Mouse (Mus musculus): ENCODE results near the gene Ywhah.
"Not testable (repeated sequence)": the region's sequence is repeated elsewhere in the genome, so short reads cannot be mapped to it uniquely, and the experiment has no call there.

The Ywhah gene

DNA sequence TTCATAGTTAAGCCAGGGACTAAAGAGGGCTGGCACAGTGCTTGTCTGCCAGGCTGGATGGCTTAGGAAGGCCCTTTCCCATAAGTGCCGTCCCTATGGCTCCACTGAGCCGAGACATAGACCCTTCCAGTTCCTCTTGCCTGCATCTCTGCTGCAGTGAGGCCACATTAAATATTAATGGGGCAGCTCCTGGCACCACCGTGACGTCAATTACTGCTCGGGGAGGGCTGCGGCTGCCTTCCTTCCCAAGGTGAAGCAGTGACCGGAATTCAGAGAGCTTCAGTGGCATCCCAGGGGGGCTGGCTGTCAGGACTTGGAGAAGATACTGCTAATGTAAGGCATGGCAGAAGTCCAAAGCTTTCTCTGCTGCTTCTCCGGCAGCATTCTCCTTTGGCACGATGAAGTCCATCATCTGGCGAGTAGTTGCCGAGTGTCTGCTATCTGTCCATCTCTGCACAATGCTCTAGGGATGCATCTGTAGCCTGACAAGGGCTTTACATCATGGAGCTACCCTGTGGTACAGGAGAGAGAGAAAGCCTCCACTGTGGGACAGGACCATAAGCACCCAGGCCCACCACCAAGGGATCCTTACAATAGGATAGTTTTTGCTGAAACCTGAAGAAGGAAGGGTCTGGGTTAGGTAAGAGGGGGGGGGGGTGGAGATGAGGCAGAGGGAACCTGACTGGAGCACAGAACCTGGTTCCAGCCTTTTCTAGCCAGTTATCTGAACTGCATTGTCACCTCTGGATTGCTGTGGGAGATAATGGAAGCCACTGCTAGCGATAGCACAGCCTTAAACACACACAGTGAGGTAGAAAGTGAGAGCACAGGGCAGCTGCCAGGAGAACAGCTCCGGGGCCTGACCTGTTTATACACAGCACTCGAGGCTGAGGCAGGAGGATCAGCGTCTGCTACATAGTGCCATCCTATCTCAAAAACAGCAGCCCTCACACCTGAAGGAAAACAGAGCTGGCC, 7.2 kb upstream of the Ywhah start:
- no peak for DNase-seq (ENCODE audit: low read depth)

GRCm38 (mm10) chr5:33014096-33014495, 4.5 kb upstream of the Ywhah start:
- no peak for DNase-seq (ENCODE audit: low read depth)

- no peak for DNase-seq (ENCODE audit: low read depth)
Observed at GRCm38 (mm10) chr5:33015579-33015978, 3.0 kb upstream of the Ywhah start.

- no peak for DNase-seq (ENCODE audit: low read depth)
Observed at GRCm38 (mm10) chr5:33018189-33018560, 441 bp upstream of the Ywhah start.

DNA sequence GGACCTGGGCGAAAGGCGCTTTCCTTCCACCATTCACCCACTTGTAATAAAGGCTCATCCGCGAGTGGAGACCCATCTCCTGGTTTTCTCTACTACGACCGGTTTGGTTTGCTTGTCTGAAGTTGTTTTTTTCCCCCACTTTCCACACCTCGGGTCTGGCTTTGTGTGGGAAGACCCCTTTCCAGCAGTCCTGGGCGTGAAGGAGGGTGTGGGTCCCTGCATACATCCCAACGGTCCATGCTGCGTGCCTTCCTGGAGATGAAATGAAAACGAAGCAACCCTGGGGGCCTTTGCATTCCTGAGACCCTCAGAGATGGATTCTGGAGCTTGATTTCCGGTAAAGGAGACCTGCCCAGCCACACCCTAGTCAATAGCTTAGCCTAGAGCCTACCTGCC, 808 bp downstream of the Ywhah start:
- no peak for DNase-seq (ENCODE audit: low read depth)

DNA sequence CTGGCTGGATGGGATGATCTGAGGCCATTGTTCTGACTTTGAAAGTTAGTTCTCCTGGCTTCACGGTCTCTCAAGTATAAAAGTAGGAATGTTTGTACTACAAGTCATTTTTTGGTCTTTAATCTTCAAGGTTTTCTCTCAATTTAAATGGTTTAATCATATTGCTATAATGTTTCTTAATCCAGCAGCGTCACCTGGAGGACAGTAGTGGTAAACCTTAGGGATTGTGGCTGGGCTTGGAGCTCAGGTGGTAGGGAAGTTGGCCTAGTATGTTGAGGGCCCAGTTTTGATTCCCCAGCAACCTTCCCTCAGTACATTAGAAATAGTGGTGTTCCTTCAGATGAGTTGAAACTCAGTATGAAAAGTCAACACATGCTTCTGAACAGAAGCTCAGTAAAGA, 3.0 kb downstream of the Ywhah start:
- DNase-seq (ENCODE audit: low read depth) = no peak

DNA sequence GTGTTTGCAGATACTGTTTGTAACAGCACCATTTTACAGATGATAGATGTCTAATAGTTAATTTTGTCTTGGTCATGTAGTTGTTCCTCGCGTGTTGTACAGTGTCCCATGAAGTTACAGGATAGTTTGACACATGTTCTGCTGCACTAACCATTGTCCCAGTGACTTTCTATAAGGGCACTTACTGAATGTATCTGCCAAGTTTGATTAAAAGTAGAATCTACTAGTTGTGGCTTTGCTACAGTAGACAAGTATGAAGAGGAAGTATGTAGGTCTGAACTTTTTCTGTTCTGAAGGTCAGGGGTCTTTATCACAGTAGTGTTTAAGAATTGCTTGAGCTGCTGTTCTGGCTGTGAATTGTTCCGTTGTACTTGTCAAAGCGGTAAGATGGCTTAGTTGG, 4.7 kb downstream of the Ywhah start:
- no peak for DNase-seq (ENCODE audit: low read depth)

DNA sequence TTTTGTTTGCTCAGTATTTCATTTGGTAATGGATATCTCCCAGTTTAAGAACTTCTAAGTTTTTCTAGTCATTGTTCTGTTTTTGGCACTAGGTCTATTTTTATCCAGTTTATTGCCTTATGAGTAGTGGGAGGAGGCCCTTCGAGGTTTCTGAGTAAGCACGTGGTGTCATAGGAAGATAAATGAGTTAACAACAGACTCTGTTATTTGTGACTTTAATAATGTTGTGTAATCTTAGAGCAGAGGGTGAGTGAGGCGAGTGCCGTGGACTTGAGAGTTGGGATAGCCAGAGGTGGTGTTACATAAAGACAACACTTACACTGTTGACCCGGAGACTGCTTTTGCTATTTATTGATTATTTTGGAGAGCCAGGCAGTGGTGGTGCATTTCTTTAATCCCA, 5.9 kb downstream of the Ywhah start:
- DNase-seq (ENCODE audit: low read depth) = peak; percentile 24

DNA sequence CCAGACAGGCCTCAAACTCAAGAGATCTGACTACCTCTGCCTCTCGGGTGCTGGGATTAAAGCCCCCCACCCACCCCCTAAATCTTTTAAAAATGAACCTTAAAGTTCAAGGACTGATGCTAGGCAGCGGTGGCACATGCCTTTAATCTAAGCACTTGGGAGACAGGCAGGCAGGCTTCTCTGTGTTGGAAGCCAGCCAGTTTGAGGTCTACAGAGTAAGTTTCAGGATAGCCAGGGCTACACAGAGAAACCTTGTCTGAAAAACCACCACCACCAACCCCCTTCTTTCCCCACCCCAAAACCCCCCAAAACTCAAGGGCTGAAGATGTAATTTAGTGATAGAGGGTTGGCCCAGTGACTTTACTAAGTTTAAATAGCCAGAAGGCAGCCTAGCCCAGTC, 10.0 kb downstream of the Ywhah start:
- no peak for DNase-seq (ENCODE audit: low read depth)

GRCm38 (mm10) chr5:33030425-33031175, 12.0 kb downstream of the Ywhah start:
- no peak for DNase-seq (ENCODE audit: low read depth)

GRCm38 (mm10) chr5:33032036-33032773, 13.6 kb downstream of the Ywhah start:
- no peak for DNase-seq (ENCODE audit: low read depth)

DNA sequence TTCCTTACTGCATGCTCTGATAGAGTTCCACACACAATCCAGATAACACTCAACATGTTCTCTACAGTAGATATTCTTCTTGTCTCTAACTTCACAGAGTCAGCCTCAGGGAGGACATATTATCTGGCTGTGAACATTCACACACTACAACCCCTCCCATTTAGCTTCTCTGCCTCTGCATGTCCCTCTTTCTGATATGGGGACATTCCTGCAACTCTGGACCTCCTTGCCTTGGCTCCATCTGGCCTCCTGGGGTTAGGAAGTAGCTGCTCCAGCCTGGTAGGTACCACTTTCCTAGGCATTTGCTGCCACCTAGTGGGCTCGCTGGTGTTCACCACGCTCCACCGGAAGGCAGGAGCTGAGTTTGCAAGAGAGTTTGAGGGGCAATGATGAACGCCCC, 14.5 kb downstream of the Ywhah start:
- DNase-seq (ENCODE audit: low read depth) = peak; percentile 62

GRCm38 (mm10) chr5:33033633-33034032, 15.0 kb downstream of the Ywhah start:
- not testable (repeated sequence) for DNase-seq (ENCODE audit: low read depth)

GRCm38 (mm10) chr5:33034100-33034499, 15.5 kb downstream of the Ywhah start:
- no peak for DNase-seq (ENCODE audit: low read depth)

DNA sequence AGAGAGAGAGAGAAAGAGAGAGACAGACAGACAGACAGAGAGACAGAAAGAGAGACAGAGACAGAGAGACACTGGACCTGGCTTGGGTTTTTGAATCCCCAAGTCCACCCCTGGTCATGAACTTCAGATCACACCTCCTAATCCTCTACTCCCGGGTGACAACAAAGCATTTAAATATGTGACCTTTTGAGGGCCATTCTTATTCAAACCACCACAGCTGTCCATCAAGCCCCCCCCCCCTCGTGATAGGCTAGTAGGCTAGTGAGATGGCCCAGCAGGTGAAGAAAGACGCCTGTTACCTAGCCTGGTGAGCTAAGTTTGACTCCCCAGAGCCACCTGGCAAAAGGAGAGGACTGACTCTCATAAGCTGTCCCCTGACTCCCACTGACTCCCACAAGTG, 16.3 kb downstream of the Ywhah start:
- no peak for DNase-seq (ENCODE audit: low read depth)

- DNase-seq (ENCODE audit: low read depth) = no peak
Observed at GRCm38 (mm10) chr5:33038656-33039509, 20.3 kb downstream of the Ywhah start.

DNA sequence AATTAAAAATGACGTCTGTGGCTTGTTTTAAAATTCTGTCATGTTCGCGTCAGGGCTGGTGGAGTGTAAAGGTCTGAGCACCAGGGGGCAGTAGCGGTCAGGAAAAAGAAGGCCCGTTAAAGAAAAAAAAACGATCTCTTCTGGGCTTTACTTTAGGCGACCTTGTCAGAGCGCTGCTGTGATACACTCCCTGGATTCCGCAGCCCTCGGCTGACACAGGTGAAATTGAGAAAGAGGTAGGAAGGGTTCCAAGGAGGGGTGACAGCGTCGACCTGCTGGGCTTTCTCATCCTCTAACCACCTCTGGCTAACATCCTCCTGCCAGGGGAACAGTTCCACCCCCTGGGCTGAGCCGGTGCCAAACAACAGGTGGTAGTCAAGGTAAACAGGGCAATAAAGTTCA, 20.9 kb downstream of the Ywhah start:
- peak; percentile 29 for DNase-seq (ENCODE audit: low read depth)

- DNase-seq (ENCODE audit: low read depth) = not testable (repeated sequence)
Observed at GRCm38 (mm10) chr5:33040735-33041134, 22.1 kb downstream of the Ywhah start.

GRCm38 (mm10) chr5:33043397-33043796, 24.8 kb downstream of the Ywhah start:
- no peak for DNase-seq (ENCODE audit: low read depth)

DNA sequence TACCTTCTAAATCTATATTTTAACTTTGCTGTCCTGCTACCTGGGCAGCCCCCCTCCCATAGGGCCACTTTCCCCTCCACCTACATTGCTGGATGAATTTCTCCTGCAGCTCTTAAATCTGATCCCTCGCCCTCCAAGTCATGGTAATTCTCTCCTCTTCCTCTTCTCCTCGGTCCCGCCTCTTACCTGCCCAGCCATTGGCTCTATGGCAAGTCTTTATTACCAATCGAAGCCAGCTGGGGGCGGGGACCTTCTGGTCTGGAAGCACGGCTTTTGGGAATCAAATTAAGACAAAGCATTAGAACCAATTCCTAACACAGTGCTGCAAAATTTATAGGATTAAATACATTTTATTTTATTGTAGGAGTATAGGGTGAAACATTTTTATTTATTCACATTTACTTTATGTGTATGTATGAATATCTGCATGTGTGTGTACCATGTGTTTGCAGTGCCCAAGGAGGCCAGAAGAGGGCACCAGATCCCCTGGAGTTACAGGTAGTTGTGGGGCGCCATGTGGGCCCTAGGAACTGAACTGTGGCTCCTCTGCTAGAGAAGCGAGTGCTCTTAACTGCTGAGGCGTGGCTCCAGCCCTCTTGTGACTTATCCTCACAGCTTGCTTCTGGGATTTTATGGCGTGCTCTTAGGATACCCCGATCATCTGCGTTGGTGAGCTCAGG, 26.2 kb downstream of the Ywhah start:
- no peak for DNase-seq (ENCODE audit: low read depth)

DNA sequence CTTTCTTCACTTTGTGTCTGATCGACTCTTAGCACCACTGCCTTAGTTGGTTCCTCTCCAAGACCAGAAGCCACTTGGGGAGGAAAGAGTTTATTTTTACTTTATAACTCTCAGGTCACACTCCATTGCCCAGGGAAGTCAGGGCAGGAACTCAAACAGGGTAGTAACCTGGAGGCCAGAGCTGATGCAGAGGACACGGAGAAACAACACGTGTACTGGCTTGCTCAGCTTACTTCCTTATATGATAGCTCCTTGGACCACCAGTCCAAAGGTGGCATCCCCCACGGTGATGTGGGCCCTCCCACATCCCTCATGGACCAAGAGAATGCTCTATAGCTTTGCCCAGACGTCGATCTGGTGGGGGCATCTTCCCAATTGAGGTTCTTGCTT, 26.7 kb downstream of the Ywhah start:
- DNase-seq (ENCODE audit: low read depth) = no peak

Data from fibroblast of lung, adult 2 months (primary cell).